Mouse (Mus musculus) thymus, postnatal 14 days (tissue): ENCODE measurements around the gene Fam69a.
"Not testable (repeated sequence)": the region's sequence is repeated elsewhere in the genome, so short reads cannot be mapped to it uniquely, and the experiment has no call there.

Source experiments
- DNase-seq: peaks from one replicate; pipeline ENCODE4 v3.0.0; 2021

The Fam69a gene

DNA sequence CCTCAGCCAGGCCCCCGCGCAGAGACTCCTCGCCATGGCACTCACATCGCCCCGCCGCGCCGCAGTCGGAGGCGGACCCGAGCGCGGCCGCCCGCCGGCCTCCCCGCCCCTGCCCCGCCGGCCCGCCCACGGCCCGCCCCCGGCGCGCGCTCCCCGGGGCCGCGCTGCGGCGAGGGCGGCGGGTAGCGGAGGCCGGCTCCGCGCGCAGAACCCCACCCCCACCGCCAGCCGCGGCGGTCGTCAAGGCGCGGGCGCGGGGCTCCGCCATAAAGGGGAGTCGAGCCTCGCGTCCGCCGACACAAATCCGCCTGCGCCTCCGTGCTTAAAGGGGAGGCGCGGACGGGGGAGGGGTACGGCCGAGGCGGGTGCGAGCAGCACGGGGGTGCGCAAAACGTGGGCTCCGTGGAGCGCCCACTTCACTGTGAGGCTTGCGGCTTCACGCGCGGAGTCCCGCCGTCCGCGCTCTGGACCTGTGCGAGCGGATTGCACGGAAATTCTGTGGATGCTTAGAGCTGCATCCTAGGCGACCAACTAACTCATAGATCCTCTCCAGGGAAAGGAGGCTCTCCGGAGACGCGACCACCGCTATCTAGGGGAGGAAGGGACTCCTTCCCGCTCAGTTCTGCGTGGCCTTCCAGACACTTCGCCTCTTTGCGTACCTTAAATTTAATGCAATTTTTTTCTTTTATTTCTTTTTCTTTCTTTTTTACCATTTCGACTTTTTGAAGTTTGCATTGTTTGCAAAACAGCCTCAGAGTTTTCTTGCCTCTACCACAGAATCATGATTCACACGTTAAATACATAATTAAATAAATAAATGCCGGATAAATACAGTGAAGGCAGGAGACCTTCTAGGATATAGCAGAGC is at the start of gene Fam69a:
Gene Fam69a, minus strand, starts transcription at position 119 of the 868 bp plus-strand sequence.
- peak; percentile 95 for DNase-seq

- no peak for DNase-seq
These were observed 48.6 kb upstream of the Fam69a start for GRCm38 (mm10) chr5:108035523-108035922.

DNA sequence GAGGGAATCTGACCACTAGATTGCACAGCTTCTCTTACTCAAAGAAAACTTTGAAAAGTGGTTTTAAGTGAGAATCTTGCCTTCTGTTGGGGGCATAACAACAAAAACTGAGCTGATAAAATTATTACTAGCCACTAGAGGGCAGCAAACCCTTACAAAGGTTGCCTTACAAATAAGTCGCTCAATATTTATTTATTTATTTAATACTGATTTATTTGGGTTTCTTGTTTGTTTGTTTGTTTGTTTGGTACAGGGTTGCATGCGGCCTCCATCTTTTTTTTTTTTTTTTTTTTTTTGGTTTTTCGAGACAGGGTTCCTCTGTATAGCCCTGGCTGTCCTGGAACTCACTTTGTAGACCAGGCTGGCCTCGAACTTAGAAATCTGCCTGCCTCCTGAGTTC is 47.3 kb upstream of the Fam69a start:
- peak; percentile 51 for DNase-seq

DNA sequence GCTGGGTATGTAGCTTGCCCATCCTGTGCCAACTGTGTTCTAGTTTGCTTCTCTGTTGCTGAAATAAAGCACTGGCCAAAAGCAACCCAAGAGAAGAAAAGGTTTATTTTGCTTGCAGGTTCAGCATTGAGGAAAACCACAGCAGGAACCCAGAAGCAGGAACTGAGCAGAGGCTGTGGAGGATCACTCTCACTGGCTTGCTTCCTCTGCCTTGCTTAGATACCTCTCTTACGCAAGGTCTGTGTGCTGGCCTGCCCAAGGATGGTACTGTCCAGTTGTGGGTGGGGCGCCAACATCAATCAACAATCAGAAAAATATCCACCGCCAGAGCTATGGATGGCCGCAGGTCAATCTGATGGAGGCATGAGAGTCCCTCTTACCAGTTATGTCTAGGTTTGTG is 44.4 kb upstream of the Fam69a start:
- no peak for DNase-seq

- DNase-seq: no peak
These were observed 43.1 kb upstream of the Fam69a start for GRCm38 (mm10) chr5:108029968-108030367.

DNA sequence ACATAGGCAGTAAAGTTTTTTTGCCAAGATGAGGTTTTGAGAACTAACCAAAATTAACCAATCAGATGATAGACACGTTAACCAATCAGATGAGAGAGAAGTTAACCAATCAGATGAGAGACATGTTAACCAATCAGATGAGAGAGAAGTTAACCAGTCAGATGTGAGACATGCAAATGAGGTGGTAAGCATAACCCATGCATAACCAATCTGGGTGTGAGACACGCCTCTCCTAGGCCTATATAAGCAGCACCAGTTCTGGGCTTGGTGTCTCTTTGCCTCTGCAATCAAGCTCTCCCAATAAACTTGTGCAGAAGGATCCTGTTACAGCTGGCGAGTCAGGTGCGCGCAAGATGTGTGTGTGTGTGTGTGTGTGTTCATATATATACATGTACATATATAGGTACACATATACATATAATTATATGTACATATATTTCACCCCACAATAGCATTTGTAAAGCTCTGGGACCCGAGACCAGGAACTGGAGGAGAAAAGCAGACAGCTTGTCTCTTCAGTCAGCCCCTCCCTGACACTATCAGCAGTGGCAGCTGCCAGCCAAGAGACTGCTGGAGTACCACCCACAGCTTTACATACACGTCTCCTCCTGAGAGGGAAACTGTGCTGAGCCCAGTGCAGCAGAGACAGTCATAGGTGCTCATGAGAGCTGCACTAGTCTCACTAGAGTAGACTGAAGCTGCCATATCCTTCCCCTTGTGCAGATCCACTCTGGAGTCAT is 42.1 kb upstream of the Fam69a start:
- DNase-seq: not testable (repeated sequence)

- DNase-seq: no peak
These were observed 41.3 kb upstream of the Fam69a start for GRCm38 (mm10) chr5:108028230-108028629.

- DNase-seq: no peak
These were observed 34.5 kb upstream of the Fam69a start for GRCm38 (mm10) chr5:108021346-108021745.

- DNase-seq: no peak
These were observed 32.5 kb upstream of the Fam69a start for GRCm38 (mm10) chr5:108019367-108019766.

- no peak for DNase-seq
These were observed 30.3 kb upstream of the Fam69a start for GRCm38 (mm10) chr5:108017232-108017631.

- no peak for DNase-seq
These were observed 28.5 kb upstream of the Fam69a start for GRCm38 (mm10) chr5:108015422-108015821.

DNA sequence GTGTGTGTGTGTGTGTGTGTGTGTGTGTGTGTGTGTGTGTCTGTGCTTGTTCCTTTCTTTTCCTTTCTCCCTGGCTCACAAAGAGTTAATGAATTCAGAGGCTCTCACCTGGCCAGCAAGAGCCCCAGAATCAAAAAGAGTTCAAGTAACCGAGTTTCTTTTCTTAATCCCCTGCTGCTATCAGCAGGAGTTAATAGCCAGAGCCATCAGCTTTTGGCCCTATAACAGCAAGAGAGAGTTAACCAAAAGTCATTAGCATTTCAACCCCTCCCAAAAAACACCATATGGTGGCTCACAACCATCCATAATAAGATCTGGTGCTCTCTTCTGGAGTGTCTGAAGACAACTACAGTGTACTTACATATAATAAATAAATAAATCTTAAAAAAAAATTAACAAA is 27.3 kb upstream of the Fam69a start:
- no peak for DNase-seq

DNA sequence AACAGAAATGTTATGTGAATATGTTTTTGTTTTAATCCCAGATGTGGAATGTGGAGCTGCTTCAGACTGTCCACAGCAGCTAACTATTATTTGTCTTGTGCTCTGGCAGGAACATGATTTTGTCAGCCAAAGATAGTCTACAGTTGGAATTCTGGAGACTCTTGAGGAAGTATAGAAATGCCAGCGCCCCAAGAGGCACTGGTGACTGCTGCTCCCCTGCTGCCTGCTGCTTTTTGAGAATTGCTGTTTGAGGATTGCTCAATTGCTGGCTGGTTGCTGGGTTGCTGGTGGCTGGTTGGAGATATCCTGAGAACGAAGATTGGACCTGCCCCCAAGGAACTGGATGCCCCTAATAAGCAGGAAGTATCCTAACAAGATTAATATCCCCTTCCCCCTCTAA is 22.8 kb upstream of the Fam69a start:
- DNase-seq: no peak

DNA sequence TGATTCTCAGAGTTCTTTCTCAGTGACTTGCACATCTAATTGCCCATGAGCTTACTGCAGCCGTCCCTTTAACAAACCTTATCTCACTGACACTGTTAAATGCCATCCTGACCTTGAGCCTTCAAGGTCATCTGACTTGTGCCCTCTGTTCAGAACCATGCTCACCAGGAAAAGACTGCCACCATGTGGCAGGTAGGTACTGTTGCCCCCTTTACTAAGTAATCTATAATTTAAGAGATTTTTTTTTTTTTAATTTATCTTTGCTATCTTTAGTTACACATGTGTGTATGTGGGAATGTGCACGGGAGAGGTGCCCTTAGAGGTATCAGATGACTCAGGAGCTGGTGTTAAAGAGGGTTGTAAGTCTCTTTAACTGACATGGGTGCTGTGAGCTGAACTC is 18.2 kb upstream of the Fam69a start:
- peak; percentile 41 for DNase-seq

GRCm38 (mm10) chr5:108002734-108003133 is 15.8 kb upstream of the Fam69a start:
- no peak for DNase-seq

GRCm38 (mm10) chr5:108000776-108001548 is 14.1 kb upstream of the Fam69a start:
- peak; percentile 71 for DNase-seq

- no peak for DNase-seq
These were observed 10.8 kb upstream of the Fam69a start for GRCm38 (mm10) chr5:107997717-107998116.

DNA sequence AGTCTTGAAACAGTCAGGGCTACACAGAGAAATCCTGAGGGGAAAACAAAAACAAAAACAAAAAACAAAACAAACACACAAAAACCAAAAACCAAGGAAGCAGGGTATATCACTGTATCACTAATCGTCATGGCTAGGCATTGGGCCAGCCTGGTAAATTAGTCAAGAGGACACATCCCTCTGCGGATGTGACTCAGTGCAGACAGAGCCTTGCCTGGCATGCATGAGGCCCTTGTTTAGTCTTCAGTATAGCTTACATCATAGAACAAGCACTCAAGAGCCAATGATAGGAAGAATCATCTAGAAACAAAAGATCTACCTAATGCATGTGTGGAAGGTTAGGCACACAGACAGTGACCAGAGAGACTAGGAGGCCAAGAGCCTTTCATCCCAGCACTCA is 9.1 kb upstream of the Fam69a start:
- DNase-seq: no peak

GRCm38 (mm10) chr5:107987835-107988251 is 958 bp upstream of the Fam69a start:
- DNase-seq: no peak

- peak; percentile 77 for DNase-seq
These were observed 474 bp downstream of the Fam69a start for GRCm38 (mm10) chr5:107986255-107986966.

DNA sequence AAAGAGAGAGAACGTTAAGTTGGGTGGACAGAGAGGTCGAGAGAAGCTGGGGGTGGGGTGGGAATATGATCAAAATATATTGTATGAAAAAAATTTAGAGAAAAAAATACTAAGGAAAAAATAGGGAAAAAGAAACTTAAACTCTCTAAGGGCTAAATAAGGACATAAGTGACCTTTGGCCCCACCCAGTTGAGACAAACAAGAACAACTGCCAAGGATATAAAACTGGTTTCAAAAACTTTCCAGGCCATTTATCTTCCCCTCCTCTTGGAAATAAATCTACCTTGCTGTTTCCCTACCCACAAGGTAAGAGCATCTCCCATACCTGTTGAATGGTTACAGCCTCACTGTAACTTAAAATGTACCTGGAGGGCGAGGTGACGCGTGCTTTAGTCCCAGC is 2.9 kb downstream of the Fam69a start:
- DNase-seq: no peak

DNA sequence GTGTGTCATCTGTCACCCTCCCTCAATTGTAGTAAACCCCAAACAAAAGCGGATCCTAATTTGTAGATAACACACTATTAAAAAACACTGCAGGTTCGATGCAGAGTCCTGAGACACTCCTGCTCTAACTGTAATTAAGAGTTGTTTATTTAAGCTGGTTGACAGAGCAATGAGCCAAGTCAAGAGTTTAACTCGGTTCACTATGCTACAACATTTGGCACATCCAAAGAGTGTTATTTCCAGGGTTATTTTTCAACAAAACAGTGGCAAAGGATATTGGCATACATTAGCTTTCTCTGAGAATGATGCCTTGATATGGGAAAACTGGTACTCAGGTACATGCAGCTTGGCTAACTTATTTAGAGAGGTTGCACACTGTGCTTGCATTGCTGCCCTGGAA is 4.9 kb downstream of the Fam69a start:
- no peak for DNase-seq

DNA sequence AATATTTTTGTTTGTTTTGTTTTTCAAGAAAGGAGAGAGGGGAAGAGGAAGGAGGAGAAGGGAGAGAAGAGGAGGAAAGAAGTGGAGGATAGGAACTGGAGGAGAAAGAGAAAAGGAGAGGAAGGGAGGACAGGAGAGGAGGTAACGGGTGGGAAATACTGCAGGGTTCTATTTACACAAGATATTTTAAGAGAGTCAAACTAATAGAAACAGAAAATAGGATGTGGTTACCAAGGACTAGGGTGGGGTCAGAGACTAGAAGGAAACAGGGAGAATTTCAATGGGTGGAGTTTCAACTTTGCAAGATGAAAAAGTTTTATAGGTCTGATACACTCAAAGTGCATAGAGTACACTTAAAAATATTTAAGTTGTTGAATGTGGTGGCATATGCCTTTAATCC is 7.0 kb downstream of the Fam69a start:
- DNase-seq: no peak
